Mouse (Mus musculus) small intestine, adult 2 months (tissue): ENCODE measurements around the gene Zfp574. TPM values are rescaled to one million over a fixed set of nuclear protein-coding genes. Genes with fewer than 3 reads are reported as not detected.
A peak's percentile ranks its signal among the peaks of the same experiment; 100 is the strongest.

ENCODE experiments used
- H3K27ac ChIP-seq: fragments of 200-500 bp; 2 replicates; pipeline ENCODE4 v1.5.1; 2012; ENCODE audit warnings: low read depth, low read length, control low read depth, inconsistent platforms; ENCODE audit not compliant: insufficient read depth
- H3K27me3 ChIP-seq: fragments of 200-500 bp; 2 replicates; pipeline ENCODE4 v1.6.1; 2012; ENCODE audit warnings: mild to moderate bottlenecking, moderate library complexity, low read length, inconsistent platforms; ENCODE audit not compliant: control insufficient read depth, insufficient read depth
- H3K36me3 ChIP-seq: fragments of 200-500 bp; 2 replicates; pipeline ENCODE4 v1.6.1; 2012; ENCODE audit warnings: mild to moderate bottlenecking, low read length, control low read depth, inconsistent platforms; ENCODE audit not compliant: control insufficient read depth, insufficient read depth
- H3K4me1 ChIP-seq: fragments of 200-500 bp; 2 replicates; pipeline ENCODE4 v1.6.1; 2012; ENCODE audit warnings: low read length, inconsistent platforms, mixed read lengths; ENCODE audit not compliant: control insufficient read depth, insufficient read depth, insufficient read length
- H3K4me3 ChIP-seq: fragments of 200-500 bp; 2 replicates; pipeline ENCODE4 v1.5.1; 2012; ENCODE audit warnings: low read depth, mild to moderate bottlenecking, control low read depth, inconsistent platforms, low read length, moderate library complexity
- CTCF ChIP-seq: fragments of 200-500 bp; IDR thresholded peaks from 2 replicates; pipeline ENCODE4 v1.5.1; 2012; ENCODE audit warnings: low read depth, mild to moderate bottlenecking, control low read depth, inconsistent platforms, low read length, moderate library complexity, mixed read lengths; ENCODE audit not compliant: insufficient replicate concordance, insufficient read length; ENCODE audit errors: extremely low read depth
- POLR2A ChIP-seq: fragments of 200-500 bp; IDR thresholded peaks from 2 replicates; pipeline ENCODE4 v1.6.1; 2012; ENCODE audit warnings: low read depth, mild to moderate bottlenecking, control low read depth, inconsistent platforms, low read length, moderate library complexity
- WGBS: fragments of 180-500 bp; shearing (Covaris S2); methylation state at CpG from one replicate; pipeline ENCODE4 v1.1.7; 2018; 5-methylcytosine and 5-hydroxymethylcytosine counted together
- polyA plus RNA-seq: library from polyadenylated mRNA; depleted of rRNA; stranded (reverse); fragments of >200 nt; gene quantifications from 2 replicates; pipeline ENCODE4 v1.2.3, GENCODE M21; 2012

Zfp574 gene
- polyA plus RNA-seq, 1 experiment = 37.9 TPM

DNA sequence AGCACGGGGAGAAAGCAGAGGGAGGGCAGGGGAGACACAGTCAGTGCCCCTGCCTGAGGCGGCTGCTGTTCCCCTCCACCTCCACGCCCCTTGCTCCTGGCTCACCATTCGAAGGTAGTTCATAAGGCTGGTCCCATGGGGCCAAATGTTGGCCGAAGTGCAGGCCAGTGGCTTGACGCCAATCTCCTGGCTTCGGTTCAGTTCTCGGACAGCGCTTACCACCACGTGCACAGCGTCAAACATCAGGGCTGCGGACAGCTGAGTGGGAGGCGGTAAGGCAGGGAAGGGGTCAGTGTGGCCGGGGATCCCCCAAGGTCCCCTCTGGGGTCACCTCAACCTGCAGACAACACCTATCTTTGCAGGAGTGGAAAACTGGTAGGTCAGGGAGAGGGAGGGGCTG lies 13.5 kb upstream of the Zfp574 start:
- TF ChIP-seq CTCF = no peak
- 91% methylated on average over 14 of the region's 14 CpGs for WGBS
- H3K36me3 ChIP-seq = no peaks in the 10 kb centered on the region
- no peak overlapping the region for H3K4me3 ChIP-seq
- H3K27ac ChIP-seq = no peak overlapping the region
- no peaks in the 10 kb centered on the region; the same call in 1 of the 2 replicates for H3K4me1 ChIP-seq
- H3K27me3 ChIP-seq = no peaks in the 10 kb centered on the region

DNA sequence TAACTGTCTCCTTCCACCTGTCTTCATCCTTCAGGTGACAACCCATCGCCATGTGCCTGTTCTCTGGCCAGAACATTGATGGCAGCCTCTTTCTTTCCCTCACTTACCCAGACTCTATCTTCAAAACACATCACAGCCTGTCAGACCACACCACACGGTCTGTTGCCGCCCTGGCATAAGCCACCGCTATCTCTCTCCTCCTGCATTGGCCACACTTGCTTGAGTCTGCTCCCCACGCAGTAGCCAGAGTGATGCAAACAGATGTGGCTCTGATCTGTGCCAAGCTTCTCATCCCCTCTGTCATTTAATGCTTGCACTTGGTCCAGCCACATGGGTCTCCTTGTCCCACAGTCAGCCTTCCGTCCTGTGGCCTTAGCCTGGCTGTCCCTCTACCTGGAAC lies 9.0 kb upstream of the Zfp574 start:
- TF ChIP-seq POLR2A = no peak
- TF ChIP-seq CTCF = no peak
- no peak overlapping the region for H3K4me3 ChIP-seq
- H3K27me3 ChIP-seq = no peaks in the 10 kb centered on the region
- H3K4me1 ChIP-seq = no peaks in the 10 kb centered on the region
- 91% methylated on average over 6 of the region's 6 CpGs for WGBS
- H3K27ac ChIP-seq = no peak overlapping the region
- no peaks in the 10 kb centered on the region for H3K36me3 ChIP-seq

DNA sequence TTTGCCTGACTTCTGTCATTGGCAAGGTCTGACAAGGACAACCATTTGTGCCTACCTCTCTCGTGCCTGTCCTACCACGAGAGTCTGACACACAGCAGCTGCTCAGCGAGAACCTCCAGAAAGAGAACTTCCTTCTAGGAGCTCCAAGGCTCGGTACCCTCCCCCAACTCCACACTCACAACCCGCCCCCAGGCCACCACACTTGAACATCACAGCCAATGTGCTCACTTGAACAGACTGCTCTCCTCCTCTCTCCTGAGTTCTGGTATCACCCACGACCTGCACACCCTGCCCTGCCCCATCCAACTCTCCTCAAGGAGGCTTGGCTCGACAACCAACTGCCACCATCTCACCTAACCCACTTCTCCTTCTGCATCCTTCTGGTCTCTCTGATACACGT lies 8.5 kb upstream of the Zfp574 start:
- no peaks in the 10 kb centered on the region for H3K36me3 ChIP-seq

DNA sequence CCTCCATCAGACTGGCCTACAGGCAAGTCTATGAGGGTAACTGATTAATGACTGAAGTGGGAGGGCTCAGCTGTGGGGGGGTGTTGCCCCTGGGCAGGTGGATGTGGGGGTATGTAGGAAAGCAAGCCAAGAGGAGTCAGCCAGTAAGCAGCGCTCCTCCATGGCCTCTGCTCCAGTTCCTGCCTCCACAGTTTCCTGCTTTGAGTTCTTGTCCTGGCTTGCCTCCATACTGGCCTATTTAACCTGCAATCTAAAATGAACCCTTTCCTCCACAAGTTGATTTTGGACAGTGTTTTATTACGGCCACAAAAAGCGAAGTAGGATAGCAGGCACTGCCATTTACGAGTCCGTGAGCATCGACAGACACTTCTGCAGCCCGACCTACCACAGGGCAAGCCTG lies 5.0 kb upstream of the Zfp574 start:
- WGBS = 82% methylated on average over 7 of the region's 7 CpGs

More for the DNA sequence above, 8.5 kb upstream of the Zfp574 start:
- WGBS = 75% methylated on average over 8 of the region's 8 CpGs
- Histone ChIP-seq H3K27me3 (no peaks in the 10 kb centered on the region), H3K27ac (no peak overlapping the region), H3K4me1 (no peaks in the 10 kb centered on the region), H3K4me3 (no peak overlapping the region)
- TF ChIP-seq CTCF = no peak
- no peak for TF ChIP-seq POLR2A

DNA sequence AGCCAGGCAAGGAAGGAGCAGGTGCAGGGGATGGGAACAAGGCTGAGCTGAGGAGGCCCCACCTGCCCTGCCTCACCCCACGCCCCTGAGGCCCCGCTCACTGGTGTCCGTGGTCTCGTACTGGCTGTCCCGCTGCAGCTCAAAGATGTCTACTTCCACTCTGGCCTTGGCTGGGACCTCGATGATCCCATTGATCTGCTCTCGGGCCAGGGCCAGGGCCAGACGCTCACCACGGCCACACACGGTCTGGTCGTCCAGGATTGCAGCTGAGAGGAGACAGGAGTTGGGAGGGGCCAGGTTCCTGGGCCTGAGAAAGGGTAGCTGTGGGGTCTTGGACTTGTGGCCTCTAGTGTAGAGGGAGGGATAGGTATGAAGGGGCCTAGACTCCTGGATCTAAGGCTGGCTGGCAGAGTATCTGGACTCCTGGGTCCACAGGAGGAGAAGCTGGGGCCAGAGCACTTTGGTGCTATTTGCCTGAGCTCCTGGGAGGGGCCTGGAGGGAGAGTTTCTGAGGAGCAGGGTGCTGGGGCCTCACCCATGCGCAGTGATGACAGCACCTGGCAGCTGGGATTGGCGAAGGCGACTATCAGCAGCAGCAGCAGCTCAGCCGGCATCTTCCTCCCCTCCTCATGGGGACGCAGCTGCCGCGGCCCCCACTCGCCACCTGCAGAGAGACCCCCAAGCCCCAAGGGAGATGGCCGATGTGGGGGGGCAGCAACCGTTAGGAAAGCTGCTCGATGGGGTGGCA lies 4.3 kb upstream of the Zfp574 start:
- peaks cover 2% of the 10 kb centered on the region; the same call in 1 of the 2 replicates for H3K4me1 ChIP-seq
- no peaks in the 10 kb centered on the region for H3K36me3 ChIP-seq
- 81% methylated on average over 22 of the region's 22 CpGs for WGBS
- no peak overlapping the region for H3K27ac ChIP-seq
- TF ChIP-seq CTCF (no peak), POLR2A (no peak)
- H3K4me3 ChIP-seq = no peak overlapping the region
- H3K27me3 ChIP-seq = 0 out of 2 replicates have a peak, but pooled peaks cover 2% of the 10 kb centered on the region

More for the DNA sequence above, 5.0 kb upstream of the Zfp574 start:
- Histone ChIP-seq H3K27ac (no peak overlapping the region), H3K4me3 (no peak overlapping the region), H3K27me3 (0 out of 2 replicates have a peak, but pooled peaks cover 1% of the 10 kb centered on the region), H3K36me3 (no peaks in the 10 kb centered on the region), H3K4me1 (no peaks in the 10 kb centered on the region)
- no peak for TF ChIP-seq POLR2A
- no peak for TF ChIP-seq CTCF

DNA sequence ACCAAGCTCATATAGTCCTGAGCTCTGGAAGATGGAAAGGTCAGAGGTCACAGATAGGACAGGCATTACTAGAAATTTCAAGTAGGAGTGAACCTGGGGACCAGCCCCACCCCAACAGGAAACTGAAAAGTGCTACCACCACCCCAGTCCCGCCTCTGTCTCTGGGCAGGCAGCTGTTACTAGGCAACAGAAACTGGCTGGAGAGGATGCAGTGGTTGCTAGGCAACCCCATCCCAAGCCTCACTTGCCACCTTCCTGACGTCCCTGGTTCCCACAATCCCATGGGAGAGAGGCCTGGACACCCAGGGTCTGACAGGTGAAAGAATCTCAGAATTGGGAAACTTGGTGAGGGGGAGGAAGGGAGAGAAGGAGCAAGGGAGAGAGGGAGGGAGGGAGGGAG lies 3.6 kb upstream of the Zfp574 start:
- TF ChIP-seq CTCF (no peak), POLR2A (no peak)
- 64% methylated on average over 2 of the region's 2 CpGs for WGBS
- Histone ChIP-seq H3K4me3 (no peak overlapping the region), H3K27me3 (0 out of 2 replicates have a peak, but pooled peaks cover 2% of the 10 kb centered on the region), H3K36me3 (no peaks in the 10 kb centered on the region), H3K4me1 (peaks cover 2% of the 10 kb centered on the region; the same call in 1 of the 2 replicates), H3K27ac (no peak overlapping the region)

DNA sequence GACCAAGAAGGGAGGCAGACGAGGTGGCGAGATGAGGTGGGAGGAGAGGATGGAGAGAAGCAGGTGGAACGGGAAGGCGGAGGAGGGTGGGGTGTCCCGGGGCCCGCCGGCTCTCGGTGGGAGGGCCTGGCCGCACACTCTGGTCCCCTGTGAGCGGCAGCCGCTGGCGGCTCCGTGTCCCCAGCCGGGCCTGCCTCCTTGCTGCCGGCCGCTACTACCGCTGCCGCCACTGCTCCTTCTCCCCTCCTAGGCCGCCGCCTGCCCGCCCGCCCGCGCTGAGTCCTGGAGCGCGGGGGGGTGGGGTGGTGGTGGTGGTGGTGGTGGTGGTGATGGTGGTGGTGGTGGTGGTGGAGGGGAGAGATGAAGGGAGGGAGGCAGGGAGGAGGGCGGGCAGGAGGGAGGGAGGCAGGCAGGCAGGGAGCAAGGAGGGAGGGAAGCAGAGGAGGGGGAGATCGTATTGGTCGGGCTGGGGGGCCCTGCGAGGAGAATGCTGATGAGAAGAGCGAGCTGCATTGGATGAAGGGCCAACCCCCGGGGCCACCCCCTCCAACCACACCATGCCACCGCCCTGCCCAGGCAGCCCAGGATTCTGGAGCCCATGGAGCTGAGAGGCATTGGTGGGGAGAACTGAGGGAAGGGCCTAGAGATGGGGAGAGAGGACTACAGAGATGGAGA lies 486 bp downstream of the Zfp574 start:
- H3K4me3 ChIP-seq = peak overlapping the region; percentile 63
- no peak overlapping the region for H3K27ac ChIP-seq
- 0 out of 2 replicates have a peak, but pooled peaks cover 2% of the 10 kb centered on the region for H3K27me3 ChIP-seq
- TF ChIP-seq CTCF (no peak), POLR2A (no peak)
- peaks cover 6% of the 10 kb centered on the region for H3K4me1 ChIP-seq
- no peaks in the 10 kb centered on the region for H3K36me3 ChIP-seq
- WGBS = 5% methylated on average over 29 of the region's 33 CpGs
